Mouse (Mus musculus) urinary bladder, postnatal 25 days (tissue): Measurements from ENCODE around the gene Trpd52l3.
"Not testable (repeated sequence)": the region's sequence is repeated elsewhere in the genome, so short reads cannot be mapped to it uniquely, and the experiment has no call there.

Source experiments
- DNase-seq: peaks from one replicate; pipeline ENCODE4 v3.0.0; 2022; ENCODE audit warnings: low spot score

Trpd52l3 gene

GRCm38 (mm10) chr19:30003621-30004020, at the start of gene Trpd52l3:
Trpd52l3 (plus strand) TSS chr19:30003790.
- no peak for DNase-seq

- DNase-seq = no peak
Observed at GRCm38 (mm10) chr19:29953833-29954232, 49.8 kb upstream of the Trpd52l3 start.

GRCm38 (mm10) chr19:29955454-29955853, 48.1 kb upstream of the Trpd52l3 start:
- no peak for DNase-seq

GRCm38 (mm10) chr19:29960906-29961305, 42.7 kb upstream of the Trpd52l3 start:
- no peak for DNase-seq

- DNase-seq = no peak
Observed at GRCm38 (mm10) chr19:29961842-29962241, 41.7 kb upstream of the Trpd52l3 start.

- no peak for DNase-seq
Observed at GRCm38 (mm10) chr19:29963598-29964092, 39.9 kb upstream of the Trpd52l3 start.

GRCm38 (mm10) chr19:29967960-29968359, 35.6 kb upstream of the Trpd52l3 start:
- no peak for DNase-seq

GRCm38 (mm10) chr19:29973396-29973795, 30.2 kb upstream of the Trpd52l3 start:
- no peak for DNase-seq

GRCm38 (mm10) chr19:29978847-29979246, 24.7 kb upstream of the Trpd52l3 start:
- peak; percentile 11 for DNase-seq

GRCm38 (mm10) chr19:29979452-29980089, 24.0 kb upstream of the Trpd52l3 start:
- DNase-seq = no peak

- no peak for DNase-seq
Observed at GRCm38 (mm10) chr19:29984208-29985005, 19.2 kb upstream of the Trpd52l3 start.

- no peak for DNase-seq
Observed at GRCm38 (mm10) chr19:29986464-29987091, 17.0 kb upstream of the Trpd52l3 start.

GRCm38 (mm10) chr19:30000406-30001365, 2.9 kb upstream of the Trpd52l3 start:
- no peak for DNase-seq

GRCm38 (mm10) chr19:30001550-30001949, 2.0 kb upstream of the Trpd52l3 start:
- no peak for DNase-seq

GRCm38 (mm10) chr19:30006371-30006770, 2.8 kb downstream of the Trpd52l3 start:
- no peak for DNase-seq

- DNase-seq = no peak
Observed at GRCm38 (mm10) chr19:30010520-30011296, 7.1 kb downstream of the Trpd52l3 start.

- no peak for DNase-seq
Observed at GRCm38 (mm10) chr19:30014331-30014730, 10.7 kb downstream of the Trpd52l3 start.

- no peak for DNase-seq
Observed at GRCm38 (mm10) chr19:30016156-30016555, 12.6 kb downstream of the Trpd52l3 start.

GRCm38 (mm10) chr19:30023419-30023818, 19.8 kb downstream of the Trpd52l3 start:
- DNase-seq = not testable (repeated sequence)

GRCm38 (mm10) chr19:30029002-30029710, 25.6 kb downstream of the Trpd52l3 start:
- DNase-seq = no peak
